Mouse (Mus musculus) cerebellum, postnatal 14 days (tissue): ENCODE data around the gene Aifm1.

ENCODE experiments used
- DNase-seq, 2 experiments: peaks; one replicate each; pipeline ENCODE4 v3.0.0; 2021; ENCODE audit warnings: mixed read lengths in 2 of 2

The Aifm1 gene

GRCm38 (mm10) chrX:48513166-48513807, at the start of gene Aifm1:
Aifm1 (minus strand) TSS chrX:48513563.
- peak; percentile 89 to 90 for DNase-seq

- DNase-seq = peak; percentile 82 to 87
Observed at GRCm38 (mm10) chrX:48532175-48532574, 18.8 kb upstream of the Aifm1 start.

- no peak for DNase-seq
Observed at GRCm38 (mm10) chrX:48526435-48526834, 13.1 kb upstream of the Aifm1 start.

GRCm38 (mm10) chrX:48525866-48526265, 12.5 kb upstream of the Aifm1 start:
- peak; percentile 46 to 52 for DNase-seq

GRCm38 (mm10) chrX:48525332-48525731, 12.0 kb upstream of the Aifm1 start:
- no peak for DNase-seq

- peak in 1 of 2 experiments; percentile 26 for DNase-seq
Observed at GRCm38 (mm10) chrX:48523512-48523911, 10.1 kb upstream of the Aifm1 start.

- DNase-seq = no peak
Observed at GRCm38 (mm10) chrX:48521651-48522050, 8.3 kb upstream of the Aifm1 start.

GRCm38 (mm10) chrX:48519549-48520085, 6.3 kb upstream of the Aifm1 start:
- peak; percentile 30 to 44 for DNase-seq

GRCm38 (mm10) chrX:48518808-48519548, 5.6 kb upstream of the Aifm1 start, which contains the start of gene Rab33a:
Rab33a (plus strand) TSS chrX:48519285.
- DNase-seq = peak; percentile 62 to 64

GRCm38 (mm10) chrX:48518211-48518807, 4.9 kb upstream of the Aifm1 start:
- peak; percentile 61 to 70 for DNase-seq

- no peak for DNase-seq
Observed at GRCm38 (mm10) chrX:48513824-48514223, 461 bp upstream of the Aifm1 start.

GRCm38 (mm10) chrX:48493763-48494162, 19.6 kb downstream of the Aifm1 start:
- DNase-seq = no peak

- DNase-seq = no peak
Observed at GRCm38 (mm10) chrX:48481687-48482086, 31.7 kb downstream of the Aifm1 start.

GRCm38 (mm10) chrX:48481095-48481494, 32.3 kb downstream of the Aifm1 start:
- DNase-seq = no peak

- no peak for DNase-seq
Observed at GRCm38 (mm10) chrX:48467355-48467946, 45.9 kb downstream of the Aifm1 start.

GRCm38 (mm10) chrX:48466174-48466573, 47.2 kb downstream of the Aifm1 start:
- DNase-seq = no peak

GRCm38 (mm10) chrX:48464436-48464835, 48.9 kb downstream of the Aifm1 start:
- no peak for DNase-seq

- no peak for DNase-seq
Observed at GRCm38 (mm10) chrX:48463636-48464035, 49.7 kb downstream of the Aifm1 start.

- peak; percentile 71 to 79 for DNase-seq
Observed at GRCm38 (mm10) chrX:48462754-48463507, 50.4 kb downstream of the Aifm1 start, which contains the start of gene Elf4. Elf4 (minus strand) TSS chrX:48463132.

GRCm38 (mm10) chrX:48462297-48462696, 51.1 kb downstream of the Aifm1 start:
- DNase-seq = no peak

GRCm38 (mm10) chrX:48461006-48461405, 52.4 kb downstream of the Aifm1 start:
- DNase-seq = no peak

- no peak for DNase-seq
Observed at GRCm38 (mm10) chrX:48460496-48460895, 52.9 kb downstream of the Aifm1 start.
